Mouse (Mus musculus) spleen, adult 2 months (tissue): ENCODE results near the gene Rffl.

Source experiments
- CTCF ChIP-seq: fragments of 200-500 bp; IDR thresholded peaks from 2 replicates; pipeline ENCODE4 v1.5.1; 2011; ENCODE audit warnings: mild to moderate bottlenecking, inconsistent platforms; ENCODE audit not compliant: insufficient read depth, insufficient read length, insufficient replicate concordance; ENCODE audit errors: extremely low read depth
- POLR2A ChIP-seq: fragments of 200-500 bp; IDR thresholded peaks from 2 replicates; pipeline ENCODE4 v1.6.1; 2011; ENCODE audit warnings: low read depth, low read length, inconsistent platforms

DNA sequence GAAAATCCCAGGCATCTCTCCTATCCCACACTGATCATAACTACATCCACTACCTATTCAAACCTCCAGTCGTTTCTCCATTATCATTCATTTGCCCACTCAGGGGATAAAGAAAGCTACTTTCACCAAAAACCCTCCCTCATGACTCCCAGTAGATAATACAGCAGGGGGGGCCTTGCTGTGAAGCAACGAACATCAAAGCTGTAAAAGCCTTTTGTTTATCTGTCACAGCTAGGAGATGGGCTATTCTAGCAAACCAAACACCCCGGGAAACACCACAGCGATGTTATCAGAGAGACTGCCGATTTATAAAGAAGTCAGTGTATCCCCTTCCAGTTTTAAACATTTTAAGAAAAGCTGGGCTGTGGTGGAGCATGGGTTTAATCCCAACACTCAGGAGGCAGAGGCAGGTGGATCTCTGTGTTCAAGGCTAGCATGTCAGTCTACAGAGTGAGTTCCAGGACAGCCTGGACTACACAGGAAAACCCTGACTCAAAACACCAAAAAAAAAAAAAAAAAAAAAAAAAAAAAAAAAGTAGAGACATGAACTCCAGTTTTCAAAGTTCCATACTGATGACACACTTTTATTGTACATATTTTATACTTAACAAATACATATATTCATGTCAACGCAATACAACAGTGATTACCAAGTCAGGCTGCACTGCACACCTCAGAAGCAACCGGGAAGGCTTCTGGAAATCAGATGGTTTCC lies 4.0 kb downstream of the Rffl start:
- TF ChIP-seq CTCF: no peak
- TF ChIP-seq POLR2A: no peak
